Mouse (Mus musculus): ENCODE measurements around the gene Klhl31.
A peak's percentile ranks its signal among the peaks of the same experiment; 100 is the strongest.

The Klhl31 gene

GRCm38 (mm10) chr9:77636450-77636951 is at the start of gene Klhl31:
Gene Klhl31 (plus strand): TSS chr9:77636500.
- no peak for DNase-seq

GRCm38 (mm10) chr9:77586806-77587591 is 49.3 kb upstream of the Klhl31 start:
- no peak for DNase-seq

GRCm38 (mm10) chr9:77587616-77588015 is 48.7 kb upstream of the Klhl31 start:
- no peak for DNase-seq

- no peak for DNase-seq
These were observed 46.8 kb upstream of the Klhl31 start for GRCm38 (mm10) chr9:77589496-77589895.

- DNase-seq, result no peak
These were observed 43.9 kb upstream of the Klhl31 start for GRCm38 (mm10) chr9:77592423-77592822.

GRCm38 (mm10) chr9:77595006-77595626 is 41.2 kb upstream of the Klhl31 start:
- DNase-seq, result no peak

- peak; percentile 72 to 83 for DNase-seq
These were observed 39.9 kb upstream of the Klhl31 start for GRCm38 (mm10) chr9:77596355-77596754.

GRCm38 (mm10) chr9:77598560-77598959 is 37.7 kb upstream of the Klhl31 start:
- no peak for DNase-seq

- no peak for DNase-seq
These were observed 33.7 kb upstream of the Klhl31 start for GRCm38 (mm10) chr9:77602302-77603266.

- no peak for DNase-seq
These were observed 32.3 kb upstream of the Klhl31 start for GRCm38 (mm10) chr9:77603965-77604509.

GRCm38 (mm10) chr9:77607295-77607694 is 29.0 kb upstream of the Klhl31 start:
- no peak for DNase-seq

GRCm38 (mm10) chr9:77607840-77608239 is 28.5 kb upstream of the Klhl31 start:
- DNase-seq, result peak in 1 of 2 experiments; percentile 20

GRCm38 (mm10) chr9:77610811-77611210 is 25.5 kb upstream of the Klhl31 start:
- DNase-seq, result no peak

GRCm38 (mm10) chr9:77612349-77612748 is 24.0 kb upstream of the Klhl31 start:
- DNase-seq, result no peak

- no peak for DNase-seq
These were observed 20.4 kb upstream of the Klhl31 start for GRCm38 (mm10) chr9:77615868-77616267.

- DNase-seq, result no peak
These were observed 19.5 kb upstream of the Klhl31 start for GRCm38 (mm10) chr9:77616796-77617195.

- DNase-seq, result no peak
These were observed 18.5 kb upstream of the Klhl31 start for GRCm38 (mm10) chr9:77617751-77618150.

GRCm38 (mm10) chr9:77618392-77618791 is 17.9 kb upstream of the Klhl31 start:
- DNase-seq, result no peak

GRCm38 (mm10) chr9:77620077-77620476 is 16.2 kb upstream of the Klhl31 start:
- no peak for DNase-seq

GRCm38 (mm10) chr9:77620482-77620881 is 15.8 kb upstream of the Klhl31 start:
- no peak for DNase-seq

- DNase-seq, result no peak
These were observed 13.4 kb upstream of the Klhl31 start for GRCm38 (mm10) chr9:77622874-77623273.

- no peak for DNase-seq
These were observed 12.8 kb upstream of the Klhl31 start for GRCm38 (mm10) chr9:77623318-77624050.
